Mouse (Mus musculus) urinary bladder, adult 2 months (tissue): Measurements from ENCODE around the gene Slc35c2. TPM values are rescaled to one million over a fixed set of nuclear protein-coding genes. Genes with fewer than 3 reads are reported as not detected.
A peak's percentile ranks its signal among the peaks of the same experiment; 100 is the strongest.

Experiments
- DNase-seq: peaks from one replicate; pipeline ENCODE4 v3.0.0; 2022; ENCODE audit warnings: low spot score
- polyA plus RNA-seq: library from polyadenylated mRNA; depleted of rRNA; stranded (reverse); fragments of >200 nt; gene quantifications from 2 replicates; pipeline ENCODE4 v1.2.3, GENCODE M21; 2012; rRNA removed

Gene Slc35c2
- polyA plus RNA-seq, 1 experiment: 36.0 TPM

DNA sequence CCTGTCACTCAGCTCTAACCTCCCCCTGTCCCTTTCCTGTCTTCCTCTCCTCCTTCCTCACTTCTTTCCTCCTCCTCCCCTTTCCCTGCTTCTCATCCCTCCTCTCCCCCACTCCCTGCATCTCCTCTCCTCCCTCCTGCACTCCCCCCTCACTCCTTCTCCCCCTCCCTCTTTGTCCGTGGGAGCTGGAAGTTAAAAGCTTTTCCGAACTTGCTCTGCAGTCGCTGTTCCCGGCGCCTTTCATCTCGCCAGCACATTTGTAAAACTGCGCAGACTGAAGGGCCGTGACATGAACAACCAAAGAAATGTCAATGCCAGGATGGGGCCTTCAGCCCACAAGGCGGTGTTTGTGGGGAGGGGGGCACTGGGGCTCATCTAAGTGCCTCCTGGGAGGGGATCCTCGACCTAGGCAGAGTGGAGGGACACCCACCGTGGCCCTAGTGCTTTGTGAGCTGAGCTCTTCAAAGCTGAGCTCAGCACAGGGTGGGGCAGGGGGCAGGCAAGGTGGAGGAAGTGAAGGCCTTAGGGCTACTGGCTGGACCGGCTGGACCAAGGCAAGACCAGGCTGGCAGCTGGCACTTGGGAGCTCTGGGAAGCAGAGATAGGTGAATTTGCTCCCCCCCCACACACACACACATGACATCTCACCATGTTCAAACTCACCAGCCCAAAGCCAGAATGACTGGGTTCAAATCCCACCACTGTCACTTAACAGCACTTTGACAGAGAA lies 49.1 kb downstream of the Slc35c2 start:
- DNase-seq: no peak

DNA sequence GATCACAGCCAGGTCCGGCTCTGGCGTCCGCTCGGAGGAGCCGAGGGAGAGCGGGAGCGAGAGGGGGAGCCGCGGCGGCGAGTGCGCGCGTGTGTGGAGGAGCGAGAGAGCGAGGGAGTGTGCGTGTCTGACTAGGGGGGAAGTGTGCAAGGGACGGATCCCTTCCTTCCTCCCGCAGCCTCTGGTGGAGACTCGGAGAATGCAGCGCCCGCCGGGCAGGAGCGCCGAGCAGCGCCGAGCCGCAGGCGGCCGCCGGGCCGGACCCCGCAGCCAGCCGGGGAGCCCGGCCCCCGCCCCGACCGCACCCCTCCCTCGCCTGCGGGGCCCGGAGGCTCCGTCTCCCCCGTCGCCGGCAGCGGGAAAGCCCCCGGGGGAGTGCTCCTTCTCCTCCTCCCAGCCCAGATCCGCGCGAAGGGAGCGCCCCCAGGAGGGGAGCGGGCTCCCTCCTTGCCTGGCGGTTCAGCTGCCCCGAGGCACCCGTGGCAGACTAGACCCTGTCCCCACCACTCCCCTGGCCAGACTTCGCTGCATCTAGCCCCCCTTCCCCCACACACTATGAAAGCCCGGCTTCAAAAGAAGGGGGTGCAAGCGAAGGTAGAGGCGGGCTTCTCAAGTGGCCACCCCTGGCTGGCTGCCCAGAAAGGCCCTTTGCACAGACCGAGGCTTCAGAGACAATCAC lies 52.9 kb downstream of the Slc35c2 start, which contains the start of gene Cdh22:
TSS of gene Cdh22 (minus strand) at position 241 of the 679 bp plus-strand sequence.
- peak; percentile 40 for DNase-seq

DNA sequence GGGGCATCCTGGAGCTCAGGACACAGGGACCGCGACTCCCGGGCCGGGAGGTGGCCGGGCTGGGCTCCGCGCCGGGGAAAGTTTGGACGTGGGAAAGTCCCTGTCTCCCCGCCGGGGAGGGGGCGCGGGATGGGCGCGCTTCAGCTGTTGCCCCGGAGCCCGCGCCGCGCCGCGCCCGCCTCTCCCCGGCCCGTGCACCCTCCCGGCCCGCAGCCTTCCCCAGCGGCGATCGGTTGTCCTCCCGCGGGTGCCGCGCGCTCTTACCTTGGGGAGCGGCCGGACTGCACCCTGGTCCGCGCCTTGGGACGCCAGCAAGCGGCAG lies 53.4 kb downstream of the Slc35c2 start:
- DNase-seq: no peak

DNA sequence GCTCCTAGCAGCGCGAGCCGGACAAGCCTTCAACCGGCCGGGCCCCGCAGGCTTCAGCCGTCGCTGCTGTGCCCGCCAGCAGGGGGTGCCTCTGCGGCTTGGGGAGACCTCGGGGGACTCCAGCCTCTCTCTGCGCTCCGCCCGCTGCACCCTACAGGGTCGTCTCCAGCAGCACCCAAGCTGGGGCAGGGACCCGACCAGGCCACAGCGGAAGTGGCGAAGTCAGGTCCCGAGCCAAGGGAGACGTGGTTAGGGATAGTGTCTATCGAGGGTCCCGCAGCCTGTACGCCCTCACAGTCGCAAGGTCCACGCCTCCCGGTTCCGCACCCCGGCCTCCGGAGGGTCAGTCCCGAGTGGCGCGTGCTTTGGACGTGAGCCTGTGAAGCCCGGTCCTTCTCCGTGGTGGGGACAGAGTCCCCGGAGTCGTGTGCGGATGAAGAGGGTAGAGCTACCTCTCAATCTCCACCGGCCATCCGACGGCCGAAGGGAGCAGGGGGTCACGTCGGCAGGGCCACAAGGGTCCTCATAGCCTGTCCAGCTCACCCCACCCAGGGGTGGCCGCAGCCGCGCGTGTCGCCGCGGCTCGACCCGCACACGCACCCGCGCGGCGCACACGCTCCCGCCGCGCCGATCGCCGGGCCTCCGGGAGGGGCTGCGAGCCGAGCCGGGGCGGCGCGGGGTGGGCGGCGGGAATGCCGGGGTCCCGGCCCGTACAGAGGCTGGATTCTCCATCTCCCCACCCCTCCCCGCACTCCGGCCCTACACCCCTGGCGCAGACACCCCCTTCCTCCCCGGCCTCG lies 54.0 kb downstream of the Slc35c2 start:
- peak; percentile 45 for DNase-seq

DNA sequence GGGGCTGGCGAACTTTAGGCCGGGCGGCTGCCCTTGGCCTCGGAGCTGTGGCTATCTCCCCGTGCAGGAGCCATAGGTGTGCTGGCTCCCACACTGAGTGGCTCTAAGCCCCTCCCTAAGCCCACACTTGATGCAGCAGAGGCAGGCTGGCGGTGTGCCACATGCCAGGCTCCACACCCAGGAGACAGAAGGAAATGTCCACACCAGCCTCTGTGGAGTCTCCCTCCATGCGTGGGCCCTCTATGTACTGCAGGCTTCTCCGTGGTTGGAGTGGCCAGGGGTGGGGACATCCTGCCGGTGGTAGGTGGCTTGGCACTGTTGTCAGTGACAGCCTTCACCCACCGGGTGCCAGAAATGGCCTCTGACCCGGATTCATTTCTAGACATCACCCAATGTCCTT lies 58.6 kb downstream of the Slc35c2 start:
- no peak for DNase-seq

Other genes starting within 250 kb of the Slc35c2 start
- 8.6 and 9.5 TPM in 2 replicates for gene Cd40, start 232.2 kb downstream of the Slc35c2 start, polyA plus RNA-seq
- gene 1700025C18Rik, start 197.1 kb downstream of the Slc35c2 start, polyA plus RNA-seq: not detected in 2 replicates
- 0.98 and 1.1 TPM in 2 replicates for gene Cdh22, start 53.0 kb downstream of the Slc35c2 start, polyA plus RNA-seq
- 33.8 and 36.2 TPM in 2 replicates for gene Elmo2, start 38.6 kb upstream of the Slc35c2 start, polyA plus RNA-seq
- gene Zfp663, start 80.9 kb upstream of the Slc35c2 start, polyA plus RNA-seq: 0.01 TPM in 1 of 2 replicates, not detected in the other
- gene Zfp334, start 100.4 kb upstream of the Slc35c2 start, polyA plus RNA-seq: 2.7 and 3.4 TPM in 2 replicates
- 0.01 and 0.03 TPM in 2 replicates for gene Ocstamp, start 112.5 kb upstream of the Slc35c2 start, polyA plus RNA-seq
- gene Slc13a3, start 185.4 kb upstream of the Slc35c2 start, polyA plus RNA-seq: 0.47 and 0.62 TPM in 2 replicates
- 17.6 and 19.6 TPM in 2 replicates for gene Trp53rka, start 205.5 kb upstream of the Slc35c2 start, polyA plus RNA-seq
- 7.1 and 7.3 TPM in 2 replicates for gene Slc2a10, start 215.9 kb upstream of the Slc35c2 start, polyA plus RNA-seq